Mouse (Mus musculus) midbrain, embryonic 11.5 days (tissue): Measurements from ENCODE around the gene Megf9. TPM values are rescaled to one million over a fixed set of nuclear protein-coding genes. Genes with fewer than 3 reads are reported as not detected.

Source experiments
- ATAC-seq: fragments of 200-750 bp; cut with Nextera tagmentation; 2 replicates; pipeline ENCODE4 v1.8.0; 2017; ENCODE audit warnings: moderate TSS enrichment, moderate library complexity; ENCODE audit not compliant: low FRiP score
- DNase-seq: peaks from one replicate; pipeline ENCODE4 v3.0.0; 2015; ENCODE audit warnings: low spot score; ENCODE audit errors: missing footprints
- H3K27ac ChIP-seq: fragments of 300-500 bp; sonication (generic); 2 replicates; pipeline ENCODE4 v1.5.1; 2014; ENCODE audit warnings: low read depth, low read length
- H3K27me3 ChIP-seq: fragments of 300-500 bp; sonication (generic); 2 replicates; pipeline ENCODE4 v1.6.1; 2014; ENCODE audit warnings: mild to moderate bottlenecking, low read length, moderate library complexity, mixed read lengths; ENCODE audit not compliant: control insufficient read depth, insufficient read depth
- H3K36me3 ChIP-seq: fragments of 300-500 bp; sonication (generic); 2 replicates; pipeline ENCODE4 v1.6.1; 2014; ENCODE audit warnings: mild to moderate bottlenecking, low read length, moderate library complexity, mixed read lengths; ENCODE audit not compliant: control insufficient read depth, insufficient read depth
- H3K4me1 ChIP-seq: fragments of 300-500 bp; sonication (generic); 2 replicates; pipeline ENCODE4 v1.6.1; 2014; ENCODE audit warnings: low read length; ENCODE audit not compliant: control insufficient read depth, insufficient read depth
- H3K4me2 ChIP-seq: fragments of 300-500 bp; sonication (generic); 2 replicates; pipeline ENCODE4 v1.6.1; 2014; ENCODE audit warnings: mild to moderate bottlenecking, moderate library complexity
- H3K4me3 ChIP-seq: fragments of 300-500 bp; sonication (generic); 2 replicates; pipeline ENCODE4 v1.5.1; 2014; ENCODE audit warnings: low read depth, low read length
- H3K9ac ChIP-seq: fragments of 300-500 bp; sonication (generic); 2 replicates; pipeline ENCODE4 v1.6.1; 2014; ENCODE audit warnings: low read length
- H3K9me3 ChIP-seq: fragments of 300-500 bp; sonication (generic); 2 replicates; pipeline ENCODE4 v1.6.1; 2016; ENCODE audit warnings: low read length; ENCODE audit not compliant: control insufficient read depth
- WGBS: fragments of 180-500 bp; shearing (Covaris S2); extraction: QIAGEN DNeasy Blood & Tissue Kit; methylation state at CpG from one replicate; pipeline ENCODE4 v1.1.7; 2014; 5-methylcytosine and 5-hydroxymethylcytosine counted together
- polyA plus RNA-seq: library from polyadenylated mRNA; unstranded; fragments of >200 nt; fragmentation: Nextera tagmentation; extraction: Ambion mirVana; gene quantifications from 2 replicates; pipeline ENCODE4 v1.2.1, GENCODE M21; 2014

Megf9 gene
- polyA plus RNA-seq, 1 experiment from 2014 or later = 28.6 TPM

GRCm38 (mm10) chr4:70391760-70392372, 142.9 kb downstream of the Megf9 start:
- no peak overlapping the region for H3K9ac ChIP-seq
- DNase-seq (no peak), ATAC-seq (no peak)
- H3K36me3 ChIP-seq = no peaks in the 10 kb centered on the region
- H3K4me1 ChIP-seq = no peaks in the 10 kb centered on the region
- H3K27me3 ChIP-seq = no peaks in the 10 kb centered on the region
- H3K27ac ChIP-seq = no peak overlapping the region
- H3K4me3 ChIP-seq = no peak overlapping the region
- no peaks in the 10 kb centered on the region for H3K9me3 ChIP-seq
- H3K4me2 ChIP-seq = no peak overlapping the region
- 94% methylated on average over 11 of the region's 11 CpGs for WGBS

- ATAC-seq = no peak
- no peak for DNase-seq
- H3K36me3 ChIP-seq = no peaks in the 10 kb centered on the region
- H3K4me1 ChIP-seq = no peaks in the 10 kb centered on the region
- H3K4me2 ChIP-seq = no peak overlapping the region
- 93% methylated on average over 9 of the region's 9 CpGs for WGBS
- H3K4me3 ChIP-seq = no peak overlapping the region
- H3K9ac ChIP-seq = no peak overlapping the region
- no peaks in the 10 kb centered on the region for H3K27me3 ChIP-seq
- H3K27ac ChIP-seq = no peak overlapping the region
- H3K9me3 ChIP-seq = no peaks in the 10 kb centered on the region
Observed at GRCm38 (mm10) chr4:70391073-70391472, 143.7 kb downstream of the Megf9 start.

GRCm38 (mm10) chr4:70386206-70386605, 148.6 kb downstream of the Megf9 start:
- WGBS = 92% methylated on average over 5 of the region's 5 CpGs
- DNase-seq (no peak), ATAC-seq (no peak)
- no peak overlapping the region for H3K4me3 ChIP-seq
- H3K36me3 ChIP-seq = no peaks in the 10 kb centered on the region
- H3K4me2 ChIP-seq = no peak overlapping the region
- H3K4me1 ChIP-seq = no peaks in the 10 kb centered on the region
- H3K27me3 ChIP-seq = no peaks in the 10 kb centered on the region
- H3K9ac ChIP-seq = no peak overlapping the region
- no peak overlapping the region for H3K27ac ChIP-seq
- H3K9me3 ChIP-seq = no peaks in the 10 kb centered on the region

DNA sequence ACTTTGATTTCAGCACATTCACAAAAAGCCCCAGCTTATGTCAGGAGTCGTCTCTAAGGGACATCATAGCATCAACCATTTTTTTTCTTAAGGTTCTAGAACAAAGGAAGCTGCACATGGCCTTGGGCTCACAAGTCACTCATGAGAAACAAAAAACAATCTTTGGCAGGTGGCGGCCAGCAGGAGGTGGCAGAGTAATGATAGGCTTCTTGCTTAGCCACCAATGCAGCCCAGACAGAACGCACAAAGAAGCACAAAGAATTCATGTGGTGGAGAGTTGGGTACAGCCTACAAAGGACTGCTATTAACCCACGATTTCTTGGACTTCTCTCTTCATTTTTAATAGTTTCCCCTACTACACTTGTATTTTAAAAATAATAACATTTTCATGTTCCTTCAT, 157.4 kb downstream of the Megf9 start:
- 76% methylated on average over 4 of the region's 4 CpGs for WGBS
- no peak overlapping the region for H3K4me3 ChIP-seq
- ATAC-seq (no peak), DNase-seq (no peak)
- no peaks in the 10 kb centered on the region for H3K36me3 ChIP-seq
- H3K27me3 ChIP-seq = no peaks in the 10 kb centered on the region
- no peaks in the 10 kb centered on the region for H3K4me1 ChIP-seq
- no peak overlapping the region for H3K9ac ChIP-seq
- no peak overlapping the region for H3K4me2 ChIP-seq
- no peak overlapping the region for H3K27ac ChIP-seq
- H3K9me3 ChIP-seq = no peaks in the 10 kb centered on the region

Other genes with a start within 250 kb of the Megf9 start
- gene Cdk5rap2, start 124.6 kb downstream of the Megf9 start, polyA plus RNA-seq = 18.7 and 19.1 TPM in 2 replicates